Mouse (Mus musculus) neural tube, embryonic 15.5 days (tissue): Measurements from ENCODE around the gene Stab2. TPM values are rescaled to one million over a fixed set of nuclear protein-coding genes. Genes with fewer than 3 reads are reported as not detected.
A peak's percentile ranks its signal among the peaks of the same experiment; 100 is the strongest.

Source experiments
- ATAC-seq: fragments of 200-750 bp; cut with Nextera tagmentation; 2 replicates; pipeline ENCODE4 v1.8.0; 2017; ENCODE audit warnings: mild to moderate bottlenecking, moderate TSS enrichment, moderate library complexity; ENCODE audit not compliant: low FRiP score
- H3K27ac ChIP-seq: fragments of 300-500 bp; sonication (generic); replicated peaks from 2 replicates; pipeline ENCODE4 v1.5.1; 2015; ENCODE audit warnings: mild to moderate bottlenecking, inconsistent platforms
- H3K27me3 ChIP-seq: fragments of 300-500 bp; sonication (generic); replicated peaks from 2 replicates; pipeline ENCODE4 v1.6.1; 2015; ENCODE audit warnings: inconsistent platforms
- H3K36me3 ChIP-seq: fragments of 300-500 bp; sonication (generic); 2 replicates; pipeline ENCODE4 v1.6.1; 2015; ENCODE audit warnings: inconsistent platforms
- H3K4me1 ChIP-seq: fragments of 300-500 bp; sonication (generic); 2 replicates; pipeline ENCODE4 v1.6.1; 2015; ENCODE audit warnings: inconsistent platforms
- H3K4me2 ChIP-seq: fragments of 300-500 bp; sonication (generic); 2 replicates; pipeline ENCODE4 v1.6.1; 2015; ENCODE audit warnings: inconsistent platforms, mild to moderate bottlenecking, moderate library complexity
- H3K4me3 ChIP-seq: fragments of 300-500 bp; sonication (generic); replicated peaks from 2 replicates; pipeline ENCODE4 v1.5.1; 2015; ENCODE audit warnings: mild to moderate bottlenecking, inconsistent platforms
- H3K9ac ChIP-seq: fragments of 300-500 bp; sonication (generic); replicated peaks from 2 replicates; pipeline ENCODE4 v1.6.1; 2015; ENCODE audit warnings: mild to moderate bottlenecking, inconsistent platforms
- H3K9me3 ChIP-seq: fragments of 300-500 bp; sonication (generic); replicated peaks from 2 replicates; pipeline ENCODE4 v1.6.1; 2016; ENCODE audit warnings: inconsistent platforms
- WGBS: fragments of 180-500 bp; shearing (Covaris S2); methylation state at CpG from one replicate; pipeline ENCODE4 v1.1.7; 2015; ENCODE audit warnings: mixed read lengths; 5-methylcytosine and 5-hydroxymethylcytosine counted together
- polyA plus RNA-seq: library from polyadenylated mRNA; unstranded; fragments of >200 nt; fragmentation: Nextera tagmentation; extraction: Ambion mirVana; gene quantifications from 2 replicates; pipeline ENCODE4 v1.2.1, GENCODE M21; 2015

The Stab2 gene
- 0.09 and 0.33 TPM in 2 replicates for polyA plus RNA-seq

- Histone ChIP-seq H3K36me3 (no peaks in the 10 kb centered on the region), H3K27ac (no peak within 1 kb of the TSS), H3K4me1 (no peaks in the 10 kb centered on the region), H3K27me3 (no peaks in the 10 kb centered on the region), H3K4me2 (no peak within 1 kb of the TSS), H3K9me3 (no peaks in the 10 kb centered on the region), H3K9ac (no peak within 1 kb of the TSS), H3K4me3 (no peak within 1 kb of the TSS)
- ATAC-seq: no peak
- 70% methylated on average over 8 of the region's 8 CpGs for WGBS
Measured at GRCm38 (mm10) chr10:87007385-87008214, at the start of gene Stab2. TSS of gene Stab2 (minus strand) at chr10:87008025.

GRCm38 (mm10) chr10:87051714-87052113, 43.9 kb upstream of the Stab2 start:
- Histone ChIP-seq H3K9me3 (no peaks in the 10 kb centered on the region), H3K4me3 (no peak overlapping the region), H3K4me2 (no peak overlapping the region), H3K4me1 (no peaks in the 10 kb centered on the region), H3K27me3 (no peaks in the 10 kb centered on the region), H3K27ac (no peak overlapping the region), H3K36me3 (no peaks in the 10 kb centered on the region), H3K9ac (no peak overlapping the region)
- no peak for ATAC-seq
- 75% methylated on average over 4 of the region's 4 CpGs for WGBS

GRCm38 (mm10) chr10:87049179-87049578, 41.4 kb upstream of the Stab2 start:
- Histone ChIP-seq H3K4me3 (no peak overlapping the region), H3K27ac (no peak overlapping the region), H3K27me3 (no peaks in the 10 kb centered on the region), H3K9me3 (no peaks in the 10 kb centered on the region), H3K36me3 (no peaks in the 10 kb centered on the region), H3K4me2 (no peak overlapping the region), H3K9ac (no peak overlapping the region), H3K4me1 (no peaks in the 10 kb centered on the region)
- WGBS: 86% methylated on average over 3 of the region's 3 CpGs
- ATAC-seq: no peak

- Histone ChIP-seq H3K9ac (no peak overlapping the region), H3K9me3 (no peaks in the 10 kb centered on the region), H3K4me3 (no peak overlapping the region), H3K36me3 (no peaks in the 10 kb centered on the region), H3K27me3 (no peaks in the 10 kb centered on the region), H3K4me2 (no peak overlapping the region), H3K27ac (no peak overlapping the region), H3K4me1 (no peaks in the 10 kb centered on the region)
- 90% methylated on average over 10 of the region's 10 CpGs for WGBS
- ATAC-seq: no peak
Measured at GRCm38 (mm10) chr10:87046931-87047468, 39.2 kb upstream of the Stab2 start.

GRCm38 (mm10) chr10:87046469-87046868, 38.6 kb upstream of the Stab2 start:
- no peak overlapping the region for H3K27ac ChIP-seq
- H3K9ac ChIP-seq: no peak overlapping the region
- no peak overlapping the region for H3K4me2 ChIP-seq
- no peak overlapping the region for H3K4me3 ChIP-seq
- H3K4me1 ChIP-seq: no peaks in the 10 kb centered on the region
- H3K36me3 ChIP-seq: no peaks in the 10 kb centered on the region
- no peak for ATAC-seq
- WGBS: 11% methylated on average over 6 of the region's 6 CpGs
- H3K27me3 ChIP-seq: no peaks in the 10 kb centered on the region
- no peaks in the 10 kb centered on the region for H3K9me3 ChIP-seq

- Histone ChIP-seq H3K36me3 (no peaks in the 10 kb centered on the region), H3K4me2 (no peak overlapping the region), H3K9ac (no peak overlapping the region), H3K4me1 (no peaks in the 10 kb centered on the region), H3K4me3 (no peak overlapping the region), H3K9me3 (no peaks in the 10 kb centered on the region), H3K27me3 (no peaks in the 10 kb centered on the region), H3K27ac (no peak overlapping the region)
- ATAC-seq: no peak
- WGBS: 80% methylated on average over 3 of the region's 3 CpGs
Measured at GRCm38 (mm10) chr10:87045273-87045672, 37.4 kb upstream of the Stab2 start.

- no peak overlapping the region for H3K9ac ChIP-seq
- ATAC-seq: no peak
- peaks cover 9% of the 10 kb centered on the region for H3K4me1 ChIP-seq
- WGBS: 49% methylated on average over 7 of the region's 7 CpGs
- H3K27ac ChIP-seq: no peak overlapping the region
- no peak overlapping the region for H3K4me2 ChIP-seq
- H3K27me3 ChIP-seq: no peaks in the 10 kb centered on the region
- H3K9me3 ChIP-seq: no peaks in the 10 kb centered on the region
- no peaks in the 10 kb centered on the region for H3K36me3 ChIP-seq
- H3K4me3 ChIP-seq: no peak overlapping the region
Measured at GRCm38 (mm10) chr10:87041265-87041664, 33.4 kb upstream of the Stab2 start.

GRCm38 (mm10) chr10:87039800-87040199, 32.0 kb upstream of the Stab2 start:
- Histone ChIP-seq H3K9me3 (no peaks in the 10 kb centered on the region), H3K4me1 (peaks cover 13% of the 10 kb centered on the region), H3K4me2 (no peak overlapping the region), H3K36me3 (no peaks in the 10 kb centered on the region), H3K27me3 (no peaks in the 10 kb centered on the region), H3K9ac (no peak overlapping the region), H3K27ac (no peak overlapping the region), H3K4me3 (no peak overlapping the region)
- ATAC-seq: no peak
- 89% methylated on average over 3 of the region's 3 CpGs for WGBS

GRCm38 (mm10) chr10:87039340-87039739, 31.5 kb upstream of the Stab2 start:
- 86% methylated on average over 6 of the region's 6 CpGs for WGBS
- Histone ChIP-seq H3K27me3 (no peaks in the 10 kb centered on the region), H3K27ac (no peak overlapping the region), H3K9me3 (no peaks in the 10 kb centered on the region), H3K36me3 (no peaks in the 10 kb centered on the region), H3K4me1 (peaks cover 13% of the 10 kb centered on the region), H3K9ac (no peak overlapping the region), H3K4me2 (no peak overlapping the region), H3K4me3 (no peak overlapping the region)
- no peak for ATAC-seq

GRCm38 (mm10) chr10:87037062-87037461, 29.2 kb upstream of the Stab2 start:
- WGBS: 26% methylated on average over 5 of the region's 5 CpGs

GRCm38 (mm10) chr10:87036271-87036703, 28.5 kb upstream of the Stab2 start:
- Histone ChIP-seq H3K4me2 (peak overlapping the region; percentile 33), H3K27ac (no peak overlapping the region), H3K27me3 (no peaks in the 10 kb centered on the region), H3K9ac (no peak overlapping the region), H3K4me3 (no peak overlapping the region), H3K9me3 (no peaks in the 10 kb centered on the region), H3K36me3 (no peaks in the 10 kb centered on the region), H3K4me1 (peaks cover 13% of the 10 kb centered on the region)
- 22% methylated on average over 14 of the region's 14 CpGs for WGBS
- ATAC-seq: no peak; the same call in 1 of the 2 replicates

More at GRCm38 (mm10) chr10:87037062-87037461, 29.2 kb upstream of the Stab2 start:
- no peak overlapping the region for H3K4me2 ChIP-seq
- H3K36me3 ChIP-seq: no peaks in the 10 kb centered on the region
- no peaks in the 10 kb centered on the region for H3K27me3 ChIP-seq
- H3K4me1 ChIP-seq: peaks cover 13% of the 10 kb centered on the region
- H3K27ac ChIP-seq: no peak overlapping the region
- H3K9ac ChIP-seq: no peak overlapping the region
- H3K4me3 ChIP-seq: no peak overlapping the region
- no peaks in the 10 kb centered on the region for H3K9me3 ChIP-seq
- ATAC-seq: no peak

GRCm38 (mm10) chr10:87035866-87036265, 28.0 kb upstream of the Stab2 start:
- H3K4me3 ChIP-seq: no peak overlapping the region
- no peak overlapping the region for H3K27ac ChIP-seq
- no peaks in the 10 kb centered on the region for H3K9me3 ChIP-seq
- no peak for ATAC-seq
- no peaks in the 10 kb centered on the region for H3K27me3 ChIP-seq
- H3K36me3 ChIP-seq: no peaks in the 10 kb centered on the region
- H3K9ac ChIP-seq: no peak overlapping the region
- H3K4me1 ChIP-seq: peaks cover 13% of the 10 kb centered on the region
- WGBS: 29% methylated on average over 15 of the region's 15 CpGs
- no peak overlapping the region for H3K4me2 ChIP-seq
